Mouse (Mus musculus): ENCODE data around the gene Col4a2. TPM values are rescaled to one million over a fixed set of nuclear protein-coding genes. Genes with fewer than 3 reads are reported as not detected.

Gene Col4a2
- polyA plus RNA-seq, 1 experiment: 29.8 TPM

DNA sequence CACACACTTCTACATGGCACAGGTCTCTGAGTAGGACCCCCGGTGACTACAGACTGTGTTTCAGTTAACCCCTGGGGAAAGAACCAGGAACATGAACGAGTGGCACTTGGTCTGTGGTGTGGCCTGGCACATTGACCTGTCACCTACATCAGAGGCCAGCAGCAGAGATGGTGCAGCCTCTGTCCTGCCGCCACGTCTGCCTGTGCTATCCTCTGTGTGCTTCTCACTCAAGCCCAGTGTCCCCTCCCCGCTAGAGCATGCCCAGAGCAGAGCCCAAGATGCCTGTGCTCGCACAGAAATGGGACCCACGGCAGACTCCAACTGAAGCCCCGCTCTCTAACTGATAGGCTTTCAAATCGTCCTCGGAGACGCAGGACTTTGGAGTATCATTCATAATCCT is 6.8 kb downstream of the Col4a2 start:
- WGBS: 84% methylated on average over 11 of the region's 11 CpGs
- no peak for DNase-seq (ENCODE audit: low read depth, low spot score)

DNA sequence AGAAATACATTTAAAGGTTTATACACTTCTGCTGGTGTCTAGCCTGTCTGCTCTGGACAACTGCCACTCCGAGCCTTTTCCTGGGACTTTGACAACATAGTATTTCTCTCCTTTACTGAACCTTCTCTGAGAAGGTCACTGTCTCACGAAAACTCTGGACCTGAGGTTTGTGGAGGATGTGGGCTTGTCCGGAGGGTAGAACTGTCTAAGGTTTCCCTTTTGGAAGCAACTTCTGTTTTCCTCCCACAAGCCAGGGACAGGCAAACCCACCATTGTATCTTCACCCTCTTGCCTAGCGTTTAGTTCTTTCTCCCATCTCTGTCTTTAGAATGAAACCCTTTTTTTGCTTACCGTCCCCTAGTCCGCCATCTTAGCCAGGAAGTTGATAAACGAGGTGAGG is 9.2 kb downstream of the Col4a2 start:
- DNase-seq (ENCODE audit: low read depth, low spot score): no peak
- WGBS: 79% methylated on average over 7 of the region's 7 CpGs

DNA sequence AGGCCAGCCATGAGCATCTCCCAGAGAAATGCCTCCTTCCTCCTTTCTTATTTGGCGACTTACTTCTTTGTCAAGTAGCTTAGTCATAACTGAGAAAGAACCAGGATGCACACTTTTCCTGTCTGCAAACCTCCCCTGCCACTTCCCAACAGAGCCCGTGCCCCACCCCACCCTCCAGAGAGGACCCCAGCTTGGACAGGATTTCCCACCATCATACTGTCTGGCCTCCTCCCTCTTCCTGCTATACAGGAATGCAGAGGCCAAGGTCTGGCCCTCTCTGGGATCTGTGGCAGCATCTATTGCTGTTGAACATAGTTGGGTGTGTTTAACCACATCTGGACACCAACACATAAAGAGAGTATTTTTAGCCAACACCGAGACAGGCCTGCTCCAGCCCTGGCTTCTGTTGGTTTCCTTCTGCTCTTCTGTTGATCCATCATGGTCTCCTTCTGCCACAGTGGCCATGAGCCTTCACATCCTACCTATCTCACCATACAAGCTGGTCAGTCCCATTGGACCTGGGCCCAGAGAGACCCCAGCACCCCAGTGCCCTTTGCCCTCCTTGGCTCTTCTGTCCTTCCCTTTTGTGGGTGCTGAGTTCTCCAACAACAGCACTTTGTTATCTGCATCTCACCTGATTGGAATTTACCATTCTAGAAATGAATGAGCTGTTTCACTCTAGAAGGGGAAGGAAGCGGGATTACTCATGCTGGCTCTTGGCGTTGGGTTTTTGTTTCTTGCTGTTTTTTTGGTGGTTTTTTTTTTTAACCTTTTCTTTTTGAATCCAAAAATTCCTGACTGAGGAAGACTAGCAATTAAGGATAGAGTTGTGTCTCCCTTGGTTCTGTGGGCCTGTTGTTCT is 10.3 kb downstream of the Col4a2 start:
- DNase-seq (ENCODE audit: low read depth, low spot score): no peak
- 68% methylated on average over 5 of the region's 5 CpGs for WGBS

DNA sequence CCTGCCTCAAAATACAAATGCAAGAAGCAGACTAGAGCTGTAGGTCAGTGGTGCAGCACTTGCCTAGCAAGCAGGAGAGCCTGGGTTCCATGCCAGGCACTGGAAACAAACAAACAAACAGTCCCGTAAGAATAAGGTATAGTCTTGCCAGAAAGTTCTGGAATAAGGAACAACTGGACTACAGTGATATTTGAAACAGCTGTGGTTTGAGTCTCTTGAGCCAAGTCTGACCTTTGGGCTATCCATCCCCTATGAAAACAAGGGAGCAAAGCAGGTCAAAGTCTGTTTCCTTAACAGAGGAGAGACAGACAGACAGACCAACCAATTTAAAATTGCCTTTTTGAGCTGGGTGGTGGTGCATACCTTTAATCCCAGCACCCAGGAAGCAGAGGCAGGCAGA is 11.1 kb downstream of the Col4a2 start:
- DNase-seq (ENCODE audit: low read depth, low spot score): no peak
- WGBS: 33% methylated on average over 1 of the region's 1 CpGs

DNA sequence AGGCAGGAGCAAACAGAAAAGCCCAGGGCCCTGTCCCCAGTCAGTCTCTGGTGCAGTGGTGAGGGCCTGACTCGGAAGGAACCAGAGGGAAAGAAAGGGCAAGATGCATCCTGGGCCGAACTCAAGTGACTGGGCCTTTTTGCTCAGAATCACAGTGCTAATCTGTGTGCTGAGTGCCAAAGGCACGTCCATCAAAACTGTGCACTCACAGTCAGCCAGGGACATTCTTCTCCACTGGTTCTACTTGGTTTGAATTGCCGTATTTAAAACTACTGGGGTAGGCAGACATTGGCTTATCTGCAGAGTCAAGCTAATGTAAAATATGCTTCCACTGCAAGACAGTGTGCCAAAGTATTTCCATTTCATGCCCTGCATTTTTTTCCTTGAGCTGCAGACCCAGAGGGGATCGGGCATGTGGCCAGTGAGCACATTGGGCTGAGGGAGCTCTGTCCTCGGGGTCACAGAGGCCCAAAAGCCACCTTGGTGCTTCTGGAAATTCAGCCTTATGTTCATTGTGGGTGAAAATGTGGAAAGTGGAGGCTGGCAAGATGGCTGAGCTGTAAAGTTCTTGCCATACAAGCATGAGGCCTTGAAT is 12.3 kb downstream of the Col4a2 start:
- no peak for DNase-seq (ENCODE audit: low read depth, low spot score)
- WGBS: 66% methylated on average over 6 of the region's 6 CpGs

DNA sequence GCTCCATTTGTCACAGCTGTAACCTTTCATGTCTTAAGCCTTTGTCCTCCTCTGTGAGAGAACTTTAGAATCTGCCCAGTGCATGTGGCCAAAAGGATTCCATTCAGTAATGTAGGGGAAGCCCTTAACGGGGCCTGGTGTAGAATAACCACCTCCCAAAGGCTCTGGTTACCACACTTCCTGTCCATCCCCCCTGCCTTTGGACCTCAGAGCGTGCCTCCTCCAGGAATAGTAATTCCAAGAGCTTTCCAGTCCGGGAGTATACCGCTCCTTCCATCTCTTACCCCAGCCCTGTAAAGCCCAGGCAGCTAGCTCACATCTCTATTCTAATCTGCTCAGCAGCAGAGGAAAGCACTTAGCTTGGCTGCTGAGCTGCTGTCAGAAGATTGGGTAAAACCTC is 14.7 kb downstream of the Col4a2 start:
- no peak for DNase-seq (ENCODE audit: low read depth, low spot score)
- 52% methylated on average over 4 of the region's 4 CpGs for WGBS

DNA sequence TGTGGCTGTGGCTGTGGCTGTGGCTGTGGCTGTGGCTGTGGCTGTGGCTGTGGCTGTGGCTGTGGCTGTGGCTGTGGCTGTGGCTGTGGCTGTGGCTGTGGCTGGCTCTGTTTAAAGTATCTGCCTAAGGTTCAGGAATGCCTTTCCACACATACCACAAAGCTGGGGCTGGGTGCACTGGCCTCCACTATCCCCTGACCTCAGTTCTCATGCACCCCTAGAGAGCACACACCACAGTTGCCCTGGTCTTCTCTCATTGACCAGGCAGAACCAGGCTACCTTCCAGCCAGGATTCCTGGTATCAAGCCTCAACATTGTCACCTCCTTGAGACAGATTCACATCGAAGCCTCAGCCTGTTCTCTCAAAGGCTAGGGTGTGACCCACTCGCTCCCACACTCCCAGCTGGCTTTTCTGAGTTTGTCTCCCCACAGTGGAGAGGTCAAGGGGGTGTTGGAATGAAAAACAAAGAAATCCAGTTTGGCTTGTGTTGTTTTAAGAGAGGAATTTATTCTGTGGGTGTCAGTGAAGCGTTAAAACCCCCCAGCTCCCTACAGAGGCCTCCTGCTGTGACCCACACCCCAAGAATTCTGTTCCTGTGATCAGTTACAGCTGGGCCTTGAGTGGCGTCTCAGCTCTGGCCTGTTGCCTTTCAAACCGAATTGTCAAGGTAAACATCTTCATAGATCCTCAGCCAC is 15.3 kb downstream of the Col4a2 start:
- 49% methylated on average over 5 of the region's 5 CpGs for WGBS
- DNase-seq (ENCODE audit: low read depth, low spot score): no peak

DNA sequence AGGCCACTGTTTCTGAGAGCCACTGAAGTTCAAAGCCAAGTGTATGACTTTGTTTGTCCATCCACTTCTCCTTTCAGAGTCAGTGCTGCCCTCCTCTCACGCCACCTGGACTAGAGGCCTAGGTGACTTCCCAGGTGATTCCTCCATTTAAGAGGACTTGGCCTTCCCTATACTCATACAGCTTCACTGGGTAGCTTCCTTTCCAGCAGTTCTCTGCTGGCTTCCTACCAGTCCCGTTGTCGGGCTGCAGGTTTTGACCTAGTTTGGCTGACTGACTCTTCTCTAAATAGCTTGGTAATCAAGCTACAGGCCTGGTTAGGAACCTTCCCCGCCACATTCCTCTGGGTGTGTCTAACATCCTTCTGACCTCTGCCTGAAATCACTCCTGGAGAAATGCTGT is 19.0 kb downstream of the Col4a2 start:
- no peak for DNase-seq (ENCODE audit: low read depth, low spot score)
- WGBS: 25% methylated on average over 4 of the region's 4 CpGs

DNA sequence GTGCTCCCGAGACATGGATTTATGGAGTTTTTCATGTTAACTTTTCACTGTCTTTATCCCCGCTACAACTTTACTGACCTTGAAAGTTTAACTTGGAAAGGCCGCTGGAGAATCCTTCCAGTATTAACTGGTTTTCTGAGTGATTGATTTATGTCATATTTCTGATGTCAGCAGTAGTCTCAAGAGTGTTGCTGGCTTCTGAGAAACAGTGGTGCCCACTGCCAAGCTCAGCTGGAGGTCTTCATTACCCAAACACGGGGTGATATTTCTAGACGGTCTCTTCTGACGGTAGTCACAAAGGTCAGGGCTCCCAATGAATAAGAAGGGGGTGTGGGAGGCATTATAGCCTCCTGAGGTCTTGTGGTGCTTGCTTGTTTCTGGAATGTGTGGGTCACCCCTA is 21.1 kb downstream of the Col4a2 start:
- no peak for DNase-seq (ENCODE audit: low read depth, low spot score)
- 67% methylated on average over 6 of the region's 6 CpGs for WGBS

DNA sequence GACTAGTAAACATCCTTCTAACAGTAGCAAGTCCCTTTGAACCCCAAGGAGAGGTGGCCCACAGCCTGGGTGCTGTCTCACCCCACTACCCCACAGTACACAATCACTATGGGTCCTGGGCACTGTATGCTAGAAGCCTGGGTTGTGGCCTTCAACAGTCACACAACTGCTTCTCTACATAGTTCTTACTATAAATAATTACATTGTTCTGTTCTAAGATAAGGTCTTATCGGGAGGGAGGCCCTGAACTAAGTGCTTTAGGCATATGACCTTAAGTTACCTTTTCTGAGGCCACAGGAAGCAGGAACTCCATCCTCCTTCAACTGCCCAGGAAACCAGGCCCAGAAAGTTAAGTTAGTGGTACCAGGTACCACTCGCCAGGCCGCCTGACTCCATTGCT is 21.9 kb downstream of the Col4a2 start:
- DNase-seq (ENCODE audit: low read depth, low spot score): no peak
- 70% methylated on average over 3 of the region's 3 CpGs for WGBS

DNA sequence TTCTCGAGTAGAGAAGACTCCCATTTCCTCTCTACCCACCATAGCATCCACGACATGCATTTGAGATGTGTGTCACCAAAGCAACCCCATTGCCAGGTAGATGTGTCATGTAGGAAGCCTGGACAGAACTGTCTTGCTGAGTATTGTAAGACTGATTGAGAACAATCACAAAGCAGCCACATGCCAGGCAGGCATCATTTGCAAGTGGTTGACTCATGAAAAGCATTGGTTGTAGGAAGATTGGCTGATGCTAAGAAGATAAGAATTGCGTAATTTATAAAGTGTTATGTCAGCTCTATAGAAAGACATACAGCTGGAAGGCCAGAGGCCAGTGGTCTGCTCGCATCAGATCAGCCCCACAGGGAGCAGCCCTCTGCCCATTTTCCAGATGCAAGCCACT is 22.6 kb downstream of the Col4a2 start:
- DNase-seq (ENCODE audit: low read depth, low spot score): no peak
- WGBS: 82% methylated on average over 4 of the region's 4 CpGs

DNA sequence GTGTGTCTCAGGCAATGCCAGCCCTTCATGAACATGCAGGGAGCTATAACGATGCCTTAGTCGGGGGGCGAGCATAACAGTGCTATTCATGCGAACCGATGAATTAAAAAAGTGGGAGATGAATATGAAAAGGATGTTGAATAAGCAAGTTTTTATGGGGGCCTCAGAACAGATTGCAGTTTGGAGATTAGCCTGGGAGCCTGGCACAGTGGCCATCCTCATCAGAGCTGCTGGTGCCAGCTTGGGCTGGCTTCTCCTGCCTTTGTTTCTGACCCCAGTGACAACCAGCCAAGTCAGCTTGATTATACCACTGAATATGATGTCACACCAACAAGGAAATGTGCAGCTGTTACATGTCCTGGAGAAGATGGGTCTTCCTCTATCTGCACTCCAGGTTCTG is 23.7 kb downstream of the Col4a2 start:
- no peak for DNase-seq (ENCODE audit: low read depth, low spot score)
- WGBS: 87% methylated on average over 5 of the region's 5 CpGs

DNA sequence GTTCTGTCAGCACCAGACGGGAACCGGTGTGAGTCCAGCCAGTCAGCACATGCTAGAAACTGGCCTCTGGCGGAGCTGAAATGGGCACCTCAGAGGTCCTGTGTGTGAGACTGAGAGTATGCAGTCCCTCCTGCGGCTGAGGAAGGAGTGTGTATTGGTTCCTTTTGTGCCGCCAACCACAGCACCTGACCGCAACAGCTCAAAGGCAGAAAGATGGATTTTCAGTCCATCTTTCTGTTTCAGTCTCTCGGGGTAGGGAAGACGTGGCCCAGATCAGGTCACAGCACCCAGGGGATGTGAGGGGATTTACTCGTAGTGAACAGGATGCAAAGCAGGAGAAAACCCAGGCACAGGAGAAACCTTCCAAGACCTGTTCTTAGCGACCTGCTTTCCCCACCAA is 25.0 kb downstream of the Col4a2 start:
- 88% methylated on average over 10 of the region's 10 CpGs for WGBS
- DNase-seq (ENCODE audit: low read depth, low spot score): no peak

DNA sequence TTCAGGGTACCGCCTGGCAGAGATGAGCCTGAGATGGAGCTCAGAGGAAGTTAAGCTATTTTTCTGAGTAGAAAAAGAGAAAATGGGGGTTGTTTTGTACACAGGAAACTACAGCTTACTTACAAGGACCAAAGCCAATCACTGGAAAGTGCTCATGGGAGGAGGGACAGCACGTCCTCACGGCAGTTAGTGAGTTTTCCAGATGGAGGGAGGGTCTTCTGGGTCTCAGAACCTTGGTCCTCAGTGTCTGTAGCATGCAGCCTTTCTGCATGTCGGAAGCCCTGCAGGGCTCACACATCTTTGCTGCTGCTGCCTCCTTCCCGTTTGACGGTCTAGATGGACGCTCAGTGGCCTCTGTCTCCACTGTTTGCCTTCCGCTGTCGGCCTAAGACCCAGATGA is 25.9 kb downstream of the Col4a2 start:
- 79% methylated on average over 9 of the region's 9 CpGs for WGBS
- DNase-seq (ENCODE audit: low read depth, low spot score): no peak

DNA sequence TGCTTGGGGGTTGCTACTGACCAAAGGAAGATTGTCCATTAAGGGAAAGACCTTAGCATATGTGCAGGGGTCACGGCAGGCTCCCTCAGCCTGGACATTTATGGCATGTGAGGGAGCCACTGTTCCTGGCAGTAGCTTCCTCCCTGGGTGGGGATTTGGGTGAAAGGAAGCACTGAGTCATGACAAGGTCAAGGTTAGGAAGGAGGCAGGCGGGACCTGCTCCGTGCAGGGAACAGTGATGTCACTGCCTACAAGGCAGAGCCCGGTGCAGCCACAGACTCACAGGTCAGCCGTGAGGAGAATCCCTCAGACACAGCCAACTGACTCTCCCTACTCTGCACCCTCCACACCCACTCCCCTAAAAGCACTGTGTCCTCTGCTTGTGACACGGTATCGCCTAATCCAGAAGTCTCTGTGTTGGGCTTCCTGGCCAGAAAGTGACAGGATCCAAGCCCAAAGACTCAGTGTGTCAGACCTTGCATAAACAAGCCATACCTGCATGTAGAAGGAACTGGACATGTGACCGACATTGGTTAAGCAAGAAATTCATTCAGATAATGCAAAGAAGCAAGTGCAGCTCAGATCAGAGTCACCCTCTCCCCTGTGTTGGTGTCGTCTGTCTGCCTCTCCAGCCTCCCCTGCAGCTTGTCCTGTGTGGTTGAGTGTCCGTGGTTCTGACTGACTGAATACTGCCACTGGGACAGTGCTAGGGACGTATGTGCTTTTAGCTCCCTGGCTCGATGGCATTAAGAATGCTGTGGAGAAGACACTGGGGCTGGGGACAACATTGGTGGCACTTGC is 27.9 kb downstream of the Col4a2 start:
- 42% methylated on average over 12 of the region's 12 CpGs for WGBS
- DNase-seq (ENCODE audit: low read depth, low spot score): peak; percentile 21

DNA sequence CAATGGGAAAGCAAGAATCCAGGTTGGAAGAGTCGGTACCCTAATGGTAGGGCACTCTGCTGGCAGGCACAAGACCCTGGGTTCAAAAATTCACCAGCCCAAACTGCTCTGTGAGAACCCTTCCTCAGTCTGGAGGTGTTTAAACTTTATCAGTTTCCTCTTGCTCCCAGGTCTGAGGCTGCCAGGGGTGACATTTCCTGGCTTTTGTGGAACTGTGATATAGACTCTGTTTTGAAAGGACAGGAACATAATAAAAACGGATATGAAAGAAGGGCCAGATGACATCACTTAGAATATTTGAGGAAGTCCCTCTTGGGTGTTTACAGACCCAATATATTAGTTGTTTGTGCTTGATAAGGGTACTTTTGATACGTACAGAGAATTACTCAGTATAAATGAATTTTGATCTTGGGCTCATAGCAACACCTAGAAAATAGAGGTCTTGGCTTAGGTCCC is 28.5 kb downstream of the Col4a2 start:
- no peak for DNase-seq (ENCODE audit: low read depth, low spot score)
- WGBS: 36% methylated on average over 3 of the region's 3 CpGs

DNA sequence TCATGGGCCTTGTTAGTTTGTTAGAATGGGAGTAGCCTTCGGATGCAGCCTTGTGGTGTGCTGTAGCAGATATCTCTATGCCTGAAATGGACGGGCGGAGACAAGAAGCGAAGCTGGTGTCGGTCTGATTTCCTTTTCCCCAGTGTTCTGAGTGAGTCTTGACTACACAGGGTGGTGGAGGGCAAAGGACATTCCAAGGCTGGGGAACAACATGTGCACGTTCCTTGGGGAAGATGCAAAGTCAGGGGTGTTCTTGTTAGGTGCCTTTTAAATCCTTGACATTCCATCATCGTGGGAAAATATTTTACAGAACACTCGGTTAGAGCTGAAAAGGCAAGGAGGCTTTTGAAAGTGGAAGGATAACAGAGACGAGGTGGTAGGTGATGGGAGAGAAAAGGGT is 31.9 kb downstream of the Col4a2 start:
- no peak for DNase-seq (ENCODE audit: low read depth, low spot score)
- 64% methylated on average over 9 of the region's 9 CpGs for WGBS

DNA sequence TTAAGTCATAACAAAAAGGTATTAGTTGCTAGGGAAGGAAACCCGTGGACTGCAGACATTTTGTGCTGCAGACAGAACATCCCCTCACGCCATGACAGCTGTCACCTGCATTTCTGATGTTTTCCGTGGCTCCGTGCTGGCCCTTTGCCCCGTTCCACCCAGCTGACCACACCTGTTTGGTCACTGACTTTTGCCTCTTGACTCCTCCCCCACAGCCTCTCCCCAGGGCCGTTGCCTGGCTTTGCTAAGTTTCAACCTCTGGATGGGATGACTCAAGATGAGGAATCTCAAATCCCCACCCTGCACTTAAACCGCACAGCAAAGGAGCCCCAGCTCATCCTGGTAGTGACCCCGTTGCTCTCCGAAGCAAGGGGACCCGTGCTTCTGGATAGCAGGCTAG is 33.6 kb downstream of the Col4a2 start:
- peak; percentile 28 for DNase-seq (ENCODE audit: low read depth, low spot score)
- WGBS: 35% methylated on average over 10 of the region's 10 CpGs

DNA sequence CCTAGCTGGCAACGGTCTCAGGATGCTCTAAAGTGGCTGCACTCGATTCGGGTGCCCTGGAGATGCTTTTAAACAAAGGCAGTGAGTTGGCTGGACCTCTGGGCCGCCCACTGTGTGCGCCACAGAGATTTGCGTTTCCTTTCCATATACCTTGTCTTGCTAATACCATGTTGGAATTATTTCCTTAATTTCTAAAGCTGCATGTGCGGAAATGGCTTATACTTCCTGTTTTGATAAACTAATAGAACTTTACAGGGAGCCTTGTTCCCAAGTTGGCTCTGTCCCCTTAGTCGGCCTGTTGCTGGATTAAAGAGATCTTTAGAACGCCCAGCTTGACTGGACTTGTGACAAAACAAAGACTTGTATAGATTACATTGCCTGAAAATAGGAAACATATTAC is 35.1 kb downstream of the Col4a2 start:
- DNase-seq (ENCODE audit: low read depth, low spot score): no peak
- whole genome bisulfite sequencing: 69% methylated on average over 9 of the region's 9 CpGs

DNA sequence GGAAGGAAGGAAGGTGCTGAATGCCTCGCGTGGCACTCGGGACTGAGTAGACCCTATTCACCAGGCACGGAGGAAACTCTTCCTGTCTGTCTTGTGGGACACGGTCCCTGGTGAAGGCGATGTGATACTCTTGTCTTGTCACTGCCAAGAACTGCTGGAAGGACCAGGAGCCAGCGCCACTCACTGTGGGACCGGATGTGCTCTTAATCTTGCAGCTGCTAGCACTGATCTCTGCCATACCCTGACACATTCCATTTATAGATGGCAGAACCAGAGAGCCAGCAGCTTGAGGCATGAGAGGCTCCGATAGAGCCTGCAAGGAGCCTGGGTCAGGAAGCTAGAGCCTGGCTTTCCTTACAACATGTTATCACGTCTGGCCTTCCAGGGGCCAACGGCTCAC is 36.0 kb downstream of the Col4a2 start:
- no peak for DNase-seq (ENCODE audit: low read depth, low spot score)
- WGBS: 76% methylated on average over 11 of the region's 11 CpGs

Data from large intestine, adult 2 months (tissue).